Mouse (Mus musculus) neural tube, embryonic 14.5 days (tissue): Measurements from ENCODE around the gene Cmtm4. TPM values are rescaled to one million over a fixed set of nuclear protein-coding genes. Genes with fewer than 3 reads are reported as not detected.

Experiments
- ATAC-seq: fragments of 200-750 bp; cut with Nextera tagmentation; 2 replicates; pipeline ENCODE4 v1.8.0; 2017; ENCODE audit warnings: low read depth, mild to moderate bottlenecking, moderate TSS enrichment, moderate library complexity
- H3K27ac ChIP-seq: fragments of 300-500 bp; sonication (generic); 2 replicates; pipeline ENCODE4 v1.5.1; 2014; ENCODE audit warnings: low read depth, mild to moderate bottlenecking, control low read depth, low read length, moderate library complexity, mixed read lengths
- H3K27me3 ChIP-seq: fragments of 300-500 bp; sonication (generic); 2 replicates; pipeline ENCODE4 v1.6.1; 2014; ENCODE audit warnings: low read length; ENCODE audit not compliant: control insufficient read depth, insufficient read depth
- H3K36me3 ChIP-seq: fragments of 300-500 bp; sonication (generic); 2 replicates; pipeline ENCODE4 v1.6.1; 2014; ENCODE audit warnings: low read length, mixed read lengths; ENCODE audit not compliant: control insufficient read depth, insufficient read depth
- H3K4me1 ChIP-seq: fragments of 300-500 bp; sonication (generic); 2 replicates; pipeline ENCODE4 v1.6.1; 2014; ENCODE audit warnings: low read length; ENCODE audit not compliant: control insufficient read depth, insufficient read depth
- H3K4me2 ChIP-seq: fragments of 300-500 bp; sonication (generic); 2 replicates; pipeline ENCODE4 v1.6.1; 2014; ENCODE audit warnings: mild to moderate bottlenecking, low read depth, low read length, control low read depth
- H3K4me3 ChIP-seq: fragments of 300-500 bp; sonication (generic); 2 replicates; pipeline ENCODE4 v1.5.1; 2014; ENCODE audit warnings: low read depth, low read length, control low read depth, mixed read lengths
- H3K9ac ChIP-seq: fragments of 300-500 bp; sonication (generic); replicated peaks from 2 replicates; pipeline ENCODE4 v1.6.1; 2014; ENCODE audit warnings: low read depth, mild to moderate bottlenecking, control low read depth, low read length, mixed read lengths
- H3K9me3 ChIP-seq: fragments of 300-500 bp; sonication (generic); 2 replicates; pipeline ENCODE4 v1.6.1; 2016; ENCODE audit warnings: low read length; ENCODE audit not compliant: control insufficient read depth
- WGBS: fragments of 180-500 bp; shearing (Covaris S2); extraction: QIAGEN DNeasy Blood & Tissue Kit; methylation state at CpG from one replicate; pipeline ENCODE4 v1.1.7; 2014; 5-methylcytosine and 5-hydroxymethylcytosine counted together
- polyA plus RNA-seq: library from polyadenylated mRNA; unstranded; fragments of >200 nt; fragmentation: Nextera tagmentation; extraction: Ambion mirVana; gene quantifications from 2 replicates; pipeline ENCODE4 v1.2.1, GENCODE M21; 2014

Gene Cmtm4
- polyA plus RNA-seq, 1 experiment from 2014 or later = 3.9 TPM

DNA sequence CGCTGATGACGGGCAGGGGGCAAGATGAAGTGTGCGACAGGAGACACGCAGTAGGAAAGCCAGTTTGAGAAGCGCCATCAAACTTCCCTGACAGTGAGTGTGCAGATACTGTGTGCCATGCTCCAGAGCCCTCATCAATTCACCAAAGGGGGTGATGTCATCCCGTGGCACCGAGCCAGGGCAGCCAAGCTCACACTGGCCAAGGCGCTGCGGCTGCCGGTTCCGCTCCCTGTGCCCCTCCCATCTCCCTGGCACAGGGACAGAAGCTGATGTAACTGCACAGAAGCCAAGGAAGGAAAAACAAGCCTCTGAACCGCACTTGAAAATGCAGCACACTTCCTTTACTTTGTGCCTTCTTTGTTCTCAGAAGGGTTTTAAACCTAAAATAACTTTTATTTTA lies 40.4 kb upstream of the Cmtm4 start:
- Histone ChIP-seq H3K36me3 (peaks cover 51% of the 10 kb centered on the region), H3K4me3 (no peak overlapping the region), H3K9ac (no peak overlapping the region), H3K4me1 (peaks cover 3% of the 10 kb centered on the region), H3K4me2 (no peak overlapping the region), H3K27ac (peak overlapping the region; percentile 46; the same call in 1 of the 2 replicates), H3K9me3 (no peaks in the 10 kb centered on the region), H3K27me3 (no peaks in the 10 kb centered on the region)
- peak; percentile 98 for ATAC-seq
- WGBS = 28% methylated on average over 12 of the region's 12 CpGs

DNA sequence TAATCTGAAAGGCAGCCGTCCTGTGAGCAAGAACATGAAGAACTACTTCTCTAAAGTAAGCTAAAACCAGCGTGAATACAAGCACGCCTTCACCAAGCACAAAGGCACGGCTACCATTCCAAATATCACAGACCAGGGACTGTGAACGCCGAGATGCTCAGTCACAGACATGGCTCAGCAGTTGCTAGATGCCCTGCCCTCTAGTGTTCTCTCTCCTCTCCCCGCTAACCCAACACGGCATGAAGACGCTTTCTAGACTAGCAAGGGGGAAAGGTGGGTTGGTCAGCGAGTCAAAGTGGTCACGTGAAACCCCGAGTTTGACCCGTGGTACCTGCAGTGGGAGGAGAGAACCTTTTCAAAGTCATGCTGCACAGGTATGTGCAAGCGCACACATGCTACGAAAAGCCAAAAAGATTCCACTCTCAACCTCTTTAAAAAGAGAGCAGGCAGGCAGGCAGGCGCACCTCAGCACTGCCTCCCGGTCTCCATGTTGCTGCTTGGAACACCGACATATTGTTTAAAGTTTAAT lies 39.3 kb upstream of the Cmtm4 start:
- H3K36me3 ChIP-seq = peaks cover 57% of the 10 kb centered on the region
- no peak overlapping the region for H3K27ac ChIP-seq
- no peak overlapping the region for H3K4me3 ChIP-seq
- H3K4me1 ChIP-seq = no peaks in the 10 kb centered on the region
- ATAC-seq = no peak
- no peaks in the 10 kb centered on the region for H3K9me3 ChIP-seq
- WGBS = 88% methylated on average over 18 of the region's 18 CpGs
- no peak overlapping the region for H3K9ac ChIP-seq
- H3K4me2 ChIP-seq = no peak overlapping the region
- no peaks in the 10 kb centered on the region for H3K27me3 ChIP-seq

DNA sequence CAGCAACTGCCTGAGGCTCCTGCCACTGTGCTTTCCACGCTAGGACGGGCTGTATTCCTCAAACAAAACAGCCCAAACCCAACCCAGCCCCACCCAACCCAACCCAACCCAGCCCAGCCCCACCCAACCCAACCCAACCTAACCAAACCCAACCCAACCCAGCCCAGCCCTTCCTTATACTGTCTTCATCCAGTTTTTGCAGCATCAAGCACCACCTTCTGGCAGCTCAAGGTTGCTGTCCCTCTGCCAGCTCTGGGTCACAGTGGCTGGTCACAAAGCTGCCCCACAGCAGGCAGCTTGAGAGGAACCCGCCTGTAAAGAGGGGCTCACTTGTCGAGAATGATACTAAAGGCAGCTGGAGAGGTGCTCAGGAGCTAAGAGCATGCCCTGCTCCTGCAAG lies 38.7 kb upstream of the Cmtm4 start:
- H3K36me3 ChIP-seq = peaks cover 60% of the 10 kb centered on the region
- no peak overlapping the region for H3K9ac ChIP-seq
- no peak for ATAC-seq
- 86% methylated on average over 4 of the region's 4 CpGs for WGBS
- H3K27ac ChIP-seq = no peak overlapping the region
- H3K4me3 ChIP-seq = no peak overlapping the region
- H3K4me2 ChIP-seq = no peak overlapping the region
- no peaks in the 10 kb centered on the region for H3K27me3 ChIP-seq
- H3K9me3 ChIP-seq = no peaks in the 10 kb centered on the region
- H3K4me1 ChIP-seq = no peaks in the 10 kb centered on the region

DNA sequence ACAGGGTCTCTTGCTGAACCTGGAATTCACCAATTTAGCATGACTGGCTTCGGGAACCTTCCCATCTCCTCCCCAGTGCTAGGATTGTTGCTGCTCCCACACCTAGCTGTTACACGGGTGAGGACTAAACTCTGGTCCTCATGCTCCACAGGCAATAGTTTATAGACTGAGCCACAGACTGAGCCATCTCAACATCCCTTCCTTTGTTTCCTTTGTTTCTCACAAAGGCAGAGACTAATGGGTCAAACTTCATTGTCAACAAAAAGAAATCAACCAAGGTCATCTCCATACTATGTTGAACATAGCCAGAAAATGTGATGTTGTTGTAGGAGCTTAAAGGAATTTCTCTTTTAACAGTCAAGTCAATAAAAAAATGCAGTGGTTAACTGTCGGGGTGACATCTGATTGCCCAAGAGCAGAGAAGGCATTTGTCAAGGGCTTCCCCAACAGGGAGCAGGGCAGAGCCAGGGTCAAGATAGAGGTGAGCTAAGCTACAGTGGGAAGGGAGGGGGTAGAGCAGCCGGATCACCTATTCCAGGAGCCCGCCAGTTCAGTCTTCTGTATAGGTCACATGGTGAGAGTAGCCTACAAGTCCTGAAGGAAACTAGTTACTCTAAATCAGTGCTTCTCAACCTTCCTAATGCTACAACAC lies 37.7 kb upstream of the Cmtm4 start:
- Histone ChIP-seq H3K4me2 (no peak overlapping the region), H3K4me1 (no peaks in the 10 kb centered on the region), H3K9ac (no peak overlapping the region), H3K27me3 (no peaks in the 10 kb centered on the region), H3K27ac (no peak overlapping the region), H3K36me3 (peaks cover 61% of the 10 kb centered on the region), H3K9me3 (no peaks in the 10 kb centered on the region), H3K4me3 (no peak overlapping the region)
- no peak for ATAC-seq
- WGBS = 94% methylated on average over 5 of the region's 5 CpGs

DNA sequence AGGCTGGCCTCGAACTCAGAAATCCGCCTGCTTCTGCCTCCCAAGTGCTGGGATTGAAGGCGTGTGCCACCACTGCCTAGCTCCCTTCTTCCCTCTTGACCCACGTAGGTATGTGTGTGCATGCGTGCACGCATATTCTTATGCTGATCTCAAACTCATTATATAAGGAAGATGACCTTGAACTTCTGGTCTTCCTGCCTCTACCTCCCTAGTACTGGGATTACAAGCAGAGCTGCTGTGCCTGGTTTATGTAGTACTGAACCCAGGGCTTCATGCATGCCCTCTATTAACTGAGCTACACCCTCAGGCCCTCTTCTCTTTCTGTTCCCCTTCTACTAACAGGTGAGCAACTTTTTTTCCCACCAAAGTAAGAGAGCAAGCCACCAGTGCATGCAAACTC lies 37.0 kb upstream of the Cmtm4 start:
- peaks cover 63% of the 10 kb centered on the region for H3K36me3 ChIP-seq
- 97% methylated on average over 6 of the region's 6 CpGs for WGBS
- ATAC-seq = no peak

DNA sequence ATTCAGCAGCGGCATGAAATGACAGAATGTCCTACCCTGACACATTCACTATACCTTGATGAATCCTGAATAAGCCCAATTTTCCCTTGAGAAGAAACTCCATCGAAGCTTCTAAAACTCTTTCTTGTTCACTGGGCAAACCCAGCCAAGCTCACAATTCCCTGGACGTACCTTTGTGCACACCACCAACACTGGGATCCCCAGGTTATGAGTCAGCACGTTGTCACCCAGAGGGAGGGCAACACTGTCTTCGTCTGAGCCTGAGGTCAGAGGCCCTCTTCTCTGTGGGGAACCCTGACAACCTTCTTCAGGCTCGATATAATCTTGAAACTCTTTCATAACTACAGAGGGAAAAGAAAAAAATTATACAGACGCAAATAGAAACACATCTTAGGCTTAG lies 34.6 kb upstream of the Cmtm4 start:
- H3K36me3 ChIP-seq = peaks cover 74% of the 10 kb centered on the region
- H3K4me1 ChIP-seq = no peaks in the 10 kb centered on the region
- no peaks in the 10 kb centered on the region for H3K27me3 ChIP-seq
- no peak overlapping the region for H3K4me3 ChIP-seq
- H3K9me3 ChIP-seq = no peaks in the 10 kb centered on the region
- no peak overlapping the region for H3K9ac ChIP-seq
- ATAC-seq = no peak
- no peak overlapping the region for H3K4me2 ChIP-seq
- no peak overlapping the region for H3K27ac ChIP-seq
- 90% methylated on average over 7 of the region's 7 CpGs for WGBS

More for the DNA sequence above, 37.0 kb upstream of the Cmtm4 start:
- no peaks in the 10 kb centered on the region for H3K4me1 ChIP-seq
- no peak overlapping the region for H3K4me2 ChIP-seq
- H3K9me3 ChIP-seq = no peaks in the 10 kb centered on the region
- H3K4me3 ChIP-seq = no peak overlapping the region
- no peaks in the 10 kb centered on the region for H3K27me3 ChIP-seq
- no peak overlapping the region for H3K27ac ChIP-seq
- no peak overlapping the region for H3K9ac ChIP-seq

DNA sequence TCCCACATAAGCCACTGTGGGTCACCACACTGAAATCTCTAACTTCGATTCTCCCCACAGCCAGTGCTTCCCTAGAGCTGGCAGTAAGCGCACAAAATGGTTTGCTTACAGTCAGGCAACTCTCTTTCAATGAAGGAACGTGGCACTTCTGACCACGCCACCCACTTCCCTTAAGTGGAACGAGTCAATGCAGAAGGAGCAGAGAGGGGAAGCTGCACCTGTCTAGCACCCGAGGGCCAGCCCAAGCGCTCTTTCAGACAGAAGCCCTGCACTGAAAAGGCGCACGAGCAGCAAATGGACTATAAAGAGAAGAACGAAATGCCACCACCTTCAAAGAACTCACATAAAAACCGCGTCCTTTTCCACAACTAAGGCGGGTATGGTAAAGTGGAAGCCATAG lies 32.1 kb upstream of the Cmtm4 start:
- no peak overlapping the region for H3K4me3 ChIP-seq
- H3K9me3 ChIP-seq = no peaks in the 10 kb centered on the region
- no peak overlapping the region for H3K9ac ChIP-seq
- peaks cover 79% of the 10 kb centered on the region for H3K36me3 ChIP-seq
- WGBS = 89% methylated on average over 13 of the region's 13 CpGs
- no peak for ATAC-seq
- H3K4me2 ChIP-seq = no peak overlapping the region
- H3K27ac ChIP-seq = no peak overlapping the region
- H3K4me1 ChIP-seq = no peaks in the 10 kb centered on the region
- H3K27me3 ChIP-seq = no peaks in the 10 kb centered on the region

DNA sequence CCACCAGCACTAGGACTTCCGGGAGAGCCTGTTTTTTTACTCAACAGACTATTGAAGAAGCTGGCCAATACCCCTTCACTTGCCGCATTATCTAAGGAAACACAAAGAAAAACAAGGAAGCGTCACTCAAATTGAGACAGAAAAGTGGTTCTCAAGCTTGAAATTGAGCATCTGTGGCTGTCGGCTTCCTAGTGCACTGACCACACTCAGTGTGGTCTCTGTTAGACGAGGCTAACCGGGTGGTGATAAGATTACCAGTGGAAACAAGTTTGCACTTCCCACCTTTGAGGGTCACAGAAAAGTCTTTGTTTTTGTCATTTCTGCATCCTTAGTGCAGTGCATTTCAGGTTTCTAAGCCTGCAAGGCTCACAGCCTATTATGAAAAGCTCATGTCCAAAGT lies 26.7 kb upstream of the Cmtm4 start:
- no peaks in the 10 kb centered on the region for H3K27me3 ChIP-seq
- no peak for ATAC-seq
- no peak overlapping the region for H3K27ac ChIP-seq
- no peak overlapping the region for H3K4me2 ChIP-seq
- no peaks in the 10 kb centered on the region for H3K9me3 ChIP-seq
- WGBS = 95% methylated on average over 6 of the region's 6 CpGs
- no peak overlapping the region for H3K4me3 ChIP-seq
- no peaks in the 10 kb centered on the region for H3K4me1 ChIP-seq
- peaks cover 80% of the 10 kb centered on the region for H3K36me3 ChIP-seq
- H3K9ac ChIP-seq = no peak overlapping the region

DNA sequence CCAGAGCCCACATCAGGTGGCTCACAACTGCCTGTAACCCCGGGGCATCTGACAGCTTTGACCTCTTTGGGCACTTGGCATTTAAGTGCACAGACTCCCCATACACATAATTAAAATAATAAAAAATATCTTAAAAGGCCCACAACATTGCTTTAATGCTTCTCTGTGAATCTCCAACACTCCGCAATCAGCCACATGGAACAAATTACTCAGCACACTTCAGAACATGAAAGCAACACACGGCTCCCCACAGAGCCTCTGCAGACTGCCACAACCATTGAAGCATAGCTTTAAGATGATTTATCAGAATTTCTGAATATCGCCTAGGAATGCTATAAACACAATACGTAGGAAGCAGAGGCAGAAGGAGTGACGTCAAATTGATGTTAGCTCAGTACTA lies 20.4 kb upstream of the Cmtm4 start:
- H3K36me3 ChIP-seq = peaks cover 29% of the 10 kb centered on the region
- no peak overlapping the region for H3K4me2 ChIP-seq
- H3K27me3 ChIP-seq = no peaks in the 10 kb centered on the region
- no peaks in the 10 kb centered on the region for H3K4me1 ChIP-seq
- no peaks in the 10 kb centered on the region for H3K9me3 ChIP-seq
- ATAC-seq = no peak
- WGBS = 83% methylated on average over 6 of the region's 6 CpGs
- H3K9ac ChIP-seq = no peak overlapping the region
- no peak overlapping the region for H3K4me3 ChIP-seq
- no peak overlapping the region for H3K27ac ChIP-seq
